Mouse (Mus musculus) kidney, embryonic 14.5 days (tissue): ENCODE measurements around the gene Slc5a5. TPM values are rescaled to one million over a fixed set of nuclear protein-coding genes. Genes with fewer than 3 reads are reported as not detected.
A peak's percentile ranks its signal among the peaks of the same experiment; 100 is the strongest.

ENCODE experiments used
- microRNA counts: library from miRNA; unstranded; fragments of <30 nt; microRNA quantifications from one replicate; lab custom pipeline; 2017
- microRNA-seq: library from miRNA; unstranded; fragments of <30 nt; microRNA quantifications from one replicate; pipeline ENCODE4, GENCODE M21; 2016
- polyA plus RNA-seq: library from polyadenylated mRNA; unstranded; fragments of >200 nt; fragmentation: Nextera tagmentation; extraction: Ambion mirVana; gene quantifications from 2 replicates; pipeline ENCODE4 v1.2.1, GENCODE M21; 2014

The Slc5a5 gene
- polyA plus RNA-seq, 1 experiment from 2014 or later = 0.09 TPM

MicroRNAs encoded within 50 kb of the gene (microRNA counts, 519-probe panel; counts per million panel counts)
- not detected for microRNA mmu-miR-1969 (lab: Ali Mortazavi, UCI)

Small RNA genes lying within 50 kb of the gene (microRNA-seq; reads per million reads assigned to microRNA genes)
- gene Mir1969 (3.6 reads per million, percentile 14 among the genes with 10 or more reads in this experiment), gene Mir7067 (not detected)

Other genes with a start within 250 kb of the Slc5a5 start
- 62.2 and 62.6 TPM in 2 replicates for gene Pgpep1, start 232.4 kb downstream of the Slc5a5 start, polyA plus RNA-seq
- 353 and 447 TPM in 2 replicates for gene Lsm4, start 219.5 kb downstream of the Slc5a5 start, polyA plus RNA-seq
- 95.1 and 117 TPM in 2 replicates for gene Jund, start 193.8 kb downstream of the Slc5a5 start, polyA plus RNA-seq
- 0.12 TPM in 1 of 2 replicates, not detected in the other for gene Iqcn, start 189.3 kb downstream of the Slc5a5 start, polyA plus RNA-seq
- gene Gm3336, start 174.2 kb downstream of the Slc5a5 start, polyA plus RNA-seq = 0.23 and 0.73 TPM in 2 replicates
- gene Pde4c, start 169.0 kb downstream of the Slc5a5 start, polyA plus RNA-seq = 2.5 and 4.0 TPM in 2 replicates
- 14.3 and 16.4 TPM in 2 replicates for gene Rab3a, start 138.1 kb downstream of the Slc5a5 start, polyA plus RNA-seq
- gene Mpv17l2, start 131.8 kb downstream of the Slc5a5 start, polyA plus RNA-seq = 47.9 and 52.7 TPM in 2 replicates
- 33.3 and 49.1 TPM in 2 replicates for gene Pik3r2, start 116.0 kb downstream of the Slc5a5 start, polyA plus RNA-seq
- 13.4 and 17.2 TPM in 2 replicates for gene Mast3, start 87.7 kb downstream of the Slc5a5 start, polyA plus RNA-seq
- not detected in 2 replicates for gene Il12rb1, start 84.3 kb downstream of the Slc5a5 start, polyA plus RNA-seq
- gene Arrdc2, start 53.0 kb downstream of the Slc5a5 start, polyA plus RNA-seq = 4.7 and 5.7 TPM in 2 replicates
- 2.5 and 2.6 TPM in 2 replicates for gene Kcnn1, start 29.5 kb downstream of the Slc5a5 start, polyA plus RNA-seq
- 117 and 142 TPM in 2 replicates for gene Ccdc124, start 18.8 kb downstream of the Slc5a5 start, polyA plus RNA-seq
- gene Rpl18a, start 4.7 kb upstream of the Slc5a5 start, polyA plus RNA-seq = 5,375 and 6,285 TPM in 2 replicates
- 32.1 and 43.4 TPM in 2 replicates for gene Map1s, start 13.2 kb upstream of the Slc5a5 start, polyA plus RNA-seq